Mouse (Mus musculus) liver, embryonic 14.5 days (tissue): Measurements from ENCODE around the gene Fabp6. TPM values are rescaled to one million over a fixed set of nuclear protein-coding genes. Genes with fewer than 3 reads are reported as not detected.

Experiments used
- ATAC-seq: fragments of 200-750 bp; cut with Nextera tagmentation; 2 replicates; pipeline ENCODE4 v1.8.0; 2017; ENCODE audit warnings: moderate number of reproducible peaks, mild to moderate bottlenecking, moderate library complexity; ENCODE audit not compliant: insufficient read depth
- DNase-seq, 3 experiments: peaks; one replicate each; pipeline ENCODE4 v3.0.0-alpha.2; 2012 to 2013; ENCODE audit warnings: low read depth in 3 of 3, low spot score in 3 of 3
- H3K27ac ChIP-seq: fragments of 300-500 bp; sonication (generic); 2 replicates; pipeline ENCODE4 v1.5.1; 2014; ENCODE audit warnings: moderate library complexity, mild to moderate bottlenecking, control low read depth, inconsistent platforms
- H3K27me3 ChIP-seq: fragments of 300-500 bp; sonication (generic); 2 replicates; pipeline ENCODE4 v1.6.1; 2014; ENCODE audit warnings: mild to moderate bottlenecking, low read length, moderate library complexity; ENCODE audit not compliant: control insufficient read depth, insufficient read depth
- H3K36me3 ChIP-seq: fragments of 300-500 bp; sonication (generic); replicated peaks from 2 replicates; pipeline ENCODE4 v1.6.1; 2014; ENCODE audit warnings: low read depth; ENCODE audit not compliant: control insufficient read depth, insufficient read depth
- H3K4me1 ChIP-seq, 2 experiments: fragments of 200-500 bp in 1 of 2; fragments of 300-500 bp in 1 of 2; sonication (generic) in 1 of 2; replicated peaks; 2 replicates each; pipeline ENCODE4 v1.6.1; 2012 to 2014; ENCODE audit warnings: antibody characterized with exemption in 1 of 2, inconsistent platforms in 1 of 2, low read length in 1 of 2; ENCODE audit not compliant: control insufficient read depth in 2 of 2, insufficient read depth in 2 of 2
- H3K4me2 ChIP-seq: fragments of 300-500 bp; sonication (generic); 2 replicates; pipeline ENCODE4 v1.6.1; 2014; ENCODE audit warnings: low read depth, mild to moderate bottlenecking, control low read depth, moderate library complexity
- H3K4me3 ChIP-seq, 2 experiments: fragments of 200-500 bp in 1 of 2; fragments of 300-500 bp in 1 of 2; sonication (generic) in 1 of 2; 2 replicates each; pipeline ENCODE4 v1.5.1; 2012 to 2014; ENCODE audit warnings: low read depth in 2 of 2, low read length in 2 of 2, mild to moderate bottlenecking in 2 of 2, control low read depth in 1 of 2, inconsistent platforms in 1 of 2, moderate library complexity in 1 of 2; ENCODE audit not compliant: insufficient read depth in 1 of 2
- H3K9ac ChIP-seq: fragments of 300-500 bp; sonication (generic); replicated peaks from 2 replicates; pipeline ENCODE4 v1.6.1; 2014; ENCODE audit warnings: mild to moderate bottlenecking, control low read depth, moderate library complexity
- H3K9me3 ChIP-seq: fragments of 300-500 bp; sonication (generic); 2 replicates; pipeline ENCODE4 v1.6.1; 2016; ENCODE audit warnings: low read length, mixed read lengths; ENCODE audit not compliant: control insufficient read depth
- CTCF ChIP-seq: IDR thresholded peaks from 2 replicates; pipeline ENCODE4 v1.5.1; 2016; ENCODE audit warnings: antibody characterized with exemption, low read depth, control low read depth
- EP300 ChIP-seq: IDR thresholded peaks from 2 replicates; pipeline ENCODE4 v1.6.1; 2016; ENCODE audit warnings: antibody characterized with exemption, low read depth
- WGBS: fragments of 180-500 bp; shearing (Covaris S2); extraction: QIAGEN DNeasy Blood & Tissue Kit; methylation state at CpG from one replicate; pipeline ENCODE4 v1.1.7; 2014; ENCODE audit not compliant: insufficient replicate concordance; 5-methylcytosine and 5-hydroxymethylcytosine counted together
- polyA plus RNA-seq, 2 experiments: library from polyadenylated mRNA; depleted of rRNA in 1 of 2; stranded (reverse) in 1 of 2; unstranded in 1 of 2; fragments of >200 nt; fragmentation: Nextera tagmentation in 1 of 2; extraction: Ambion mirVana in 1 of 2; gene quantifications; 2 replicates each; pipeline versions ENCODE4 v1.2.1 to v1.2.3; 2012 to 2014

Fabp6 gene
- polyA plus RNA-seq, 2 experiments = not detected

- ATAC-seq (peak; percentile 42; the same call in 1 of the 2 replicates), DNase-seq (peak in 1 of 3 experiments; percentile 18)
- Histone ChIP-seq H3K9ac (no peak overlapping the region), H3K4me2 (peak overlapping the region; percentile 23), H3K4me1 (peaks cover 0 to 7% of the 10 kb centered on the region in 2 experiments; a peak in 2 of 4 replicates), H3K27me3 (no peaks in the 10 kb centered on the region), H3K9me3 (no peaks in the 10 kb centered on the region), H3K4me3 (peak overlapping the region in 1 of 2 experiments; percentile 29; a peak in 1 of 4 replicates), H3K27ac (no peak overlapping the region), H3K36me3 (no peaks in the 10 kb centered on the region)
- TF ChIP-seq EP300 = no peak
- TF ChIP-seq CTCF = no peak
- WGBS = 16% methylated on average over 12 of the region's 12 CpGs
These were observed 25.1 kb upstream of the Fabp6 start for GRCm38 (mm10) chr11:43626300-43626926.

- ATAC-seq (no peak), DNase-seq (no peak)
- TF ChIP-seq CTCF (no peak), EP300 (no peak)
- 76% methylated on average over 1 of the region's 1 CpGs for WGBS
- no peaks in the 10 kb centered on the region for H3K36me3 ChIP-seq
- peaks cover 0 to 13% of the 10 kb centered on the region in 2 experiments; a peak in 2 of 4 replicates for H3K4me1 ChIP-seq
- H3K27ac ChIP-seq = no peak overlapping the region
- no peak overlapping the region for H3K4me3 ChIP-seq
- H3K27me3 ChIP-seq = no peaks in the 10 kb centered on the region
- H3K9me3 ChIP-seq = no peaks in the 10 kb centered on the region
- no peak overlapping the region for H3K9ac ChIP-seq
- no peak overlapping the region for H3K4me2 ChIP-seq
These were observed 23.0 kb upstream of the Fabp6 start for GRCm38 (mm10) chr11:43624341-43624740.

- TF ChIP-seq EP300 = no peak
- no peak for TF ChIP-seq CTCF
- no peak overlapping the region for H3K9ac ChIP-seq
- no peaks in the 10 kb centered on the region for H3K9me3 ChIP-seq
- ATAC-seq = peak; percentile 50
- peaks cover 0 to 19% of the 10 kb centered on the region in 2 experiments; a peak in 2 of 4 replicates for H3K4me1 ChIP-seq
- no peak overlapping the region for H3K4me3 ChIP-seq
- no peaks in the 10 kb centered on the region for H3K36me3 ChIP-seq
- no peaks in the 10 kb centered on the region for H3K27me3 ChIP-seq
- WGBS = 56% methylated on average over 5 of the region's 5 CpGs
- H3K4me2 ChIP-seq = no peak overlapping the region
- H3K27ac ChIP-seq = no peak overlapping the region
- DNase-seq = peak; percentile 14 to 22 (median 20)
These were observed 20.4 kb upstream of the Fabp6 start for GRCm38 (mm10) chr11:43621769-43622168.

- Histone ChIP-seq H3K4me2 (no peak overlapping the region), H3K4me1 (peaks cover 0 to 17% of the 10 kb centered on the region in 2 experiments; a peak in 2 of 4 replicates), H3K9ac (no peak overlapping the region), H3K4me3 (no peak overlapping the region), H3K36me3 (no peaks in the 10 kb centered on the region), H3K27ac (no peak overlapping the region), H3K27me3 (no peaks in the 10 kb centered on the region), H3K9me3 (no peaks in the 10 kb centered on the region)
- no peak for ATAC-seq
- TF ChIP-seq EP300 (no peak), CTCF (no peak)
- WGBS = 66% methylated on average over 7 of the region's 7 CpGs
- DNase-seq = no peak
These were observed 17.1 kb upstream of the Fabp6 start for GRCm38 (mm10) chr11:43618403-43618802.

- Histone ChIP-seq H3K4me2 (no peak overlapping the region), H3K9me3 (no peaks in the 10 kb centered on the region), H3K27ac (no peak overlapping the region), H3K4me3 (no peak overlapping the region), H3K4me1 (peaks cover 0 to 19% of the 10 kb centered on the region in 2 experiments; a peak in 2 of 4 replicates), H3K27me3 (no peaks in the 10 kb centered on the region), H3K36me3 (no peaks in the 10 kb centered on the region), H3K9ac (no peak overlapping the region)
- ATAC-seq = no peak
- WGBS = 47% methylated on average over 5 of the region's 5 CpGs
- TF ChIP-seq EP300 (no peak), CTCF (no peak)
- no peak for DNase-seq
These were observed 16.6 kb upstream of the Fabp6 start for GRCm38 (mm10) chr11:43617924-43618323.
